9 mouse cellular contexts compared by ENCODE assay signal in the genomic region with DNA sequence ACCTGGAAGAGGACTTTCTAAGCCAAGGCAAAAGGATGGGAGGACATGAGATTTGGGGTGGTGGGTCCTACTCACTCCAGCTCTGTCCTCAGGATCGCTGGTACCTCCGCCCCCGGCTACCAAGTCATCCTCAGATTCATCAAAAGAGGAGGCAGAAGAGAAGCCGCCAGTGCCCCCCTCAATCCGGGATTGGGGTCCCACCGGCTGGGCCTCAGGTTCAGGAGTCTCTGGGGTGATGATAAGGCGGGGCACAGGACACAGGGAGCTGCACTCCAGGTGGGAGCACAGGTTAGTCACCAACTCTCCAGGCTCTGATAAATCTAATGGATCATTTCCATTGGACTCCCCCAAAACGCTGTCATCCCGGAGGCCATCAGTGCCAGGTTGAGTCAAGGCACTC. TPM values are rescaled to one million over a fixed set of nuclear protein-coding genes. Genes with fewer than 3 reads are reported as not detected.
DNase-seq lines count a peak whose midpoint lies in the region; ATAC-seq and TF ChIP-seq lines count a peak whose summit lies in the region.
"Had no signal": no experiment of that assay in that cellular context is flagged by ENCODE, and none has a peak within 500 bp of the region (broad histone marks: within the 10 kb centered on the region; RNA-seq: fewer than 3 reads in every experiment).

No protein-coding gene starts in this region.

- no peak for DNase-seq in heart, postnatal 10 days
- DNase-seq in urinary bladder, postnatal 25 days (ENCODE audit: low spot score): no peak
- no peak for DNase-seq in spleen, postnatal 14 days (ENCODE audit: low spot score in 2 of 2)
- no peak for DNase-seq in right cerebral cortex, adult 2 months (ENCODE audit: low spot score in 2 of 2)
- DNase-seq: spleen, adult 18-20 months had no signal

- peak overlapping the region; percentile 75 for H3K4me2 ChIP-seq in heart, embryonic 11.5 days
- peak overlapping the region; percentile 93 for H3K4me2 ChIP-seq in forebrain, embryonic 13.5 days
- H3K4me2 ChIP-seq in liver, embryonic 15.5 days: peak overlapping the region; percentile 93

- H3K9me3 ChIP-seq in heart, embryonic 11.5 days (replicated peaks; ENCODE audit: control insufficient read depth, low read length): no peaks in the 10 kb centered on the region
- no peaks in the 10 kb centered on the region for H3K9me3 ChIP-seq in E14TG2a.4 (ENCODE audit: low read length)
- no peaks in the 10 kb centered on the region for H3K9me3 ChIP-seq in forebrain, embryonic 13.5 days (replicated peaks)
- H3K9me3 ChIP-seq in liver, embryonic 15.5 days (replicated peaks): no peaks in the 10 kb centered on the region

- H3K36me3 ChIP-seq in heart, embryonic 11.5 days (ENCODE audit: control insufficient read depth, insufficient read depth, low read length): no peaks in the 10 kb centered on the region; the same call in none of the 2 replicates
- H3K36me3 ChIP-seq in E14TG2a.4 (ENCODE audit: insufficient read depth, low read length): peaks cover 27% of the 10 kb centered on the region
- H3K36me3 ChIP-seq in forebrain, embryonic 13.5 days (ENCODE audit: poor library complexity, severe bottlenecking): peaks cover 5% of the 10 kb centered on the region
- no peaks in the 10 kb centered on the region for H3K36me3 ChIP-seq in liver, embryonic 15.5 days (replicated peaks)

- H3K4me1 ChIP-seq in heart, embryonic 11.5 days (ENCODE audit: control insufficient read depth, insufficient read depth, low read length): peaks cover 28% of the 10 kb centered on the region; the same call in 1 of the 2 replicates
- H3K4me1 ChIP-seq in E14TG2a.4 (replicated peaks; ENCODE audit: low read depth, low read length): peaks cover 84% of the 10 kb centered on the region
- peaks cover 56% of the 10 kb centered on the region for H3K4me1 ChIP-seq in forebrain, embryonic 13.5 days
- H3K4me1 ChIP-seq in liver, embryonic 15.5 days (replicated peaks): peaks cover 76% of the 10 kb centered on the region

- intact Hi-C loops in heart, postnatal 10 days (cut with DNase I): no loop called here

- no peaks in the 10 kb centered on the region for H3K27me3 ChIP-seq in heart, embryonic 11.5 days (ENCODE audit: control insufficient read depth, insufficient read depth, low read length)
- H3K27me3 ChIP-seq in E14TG2a.4 (ENCODE audit: insufficient read depth, low read length): peaks cover 5% of the 10 kb centered on the region
- H3K27me3 ChIP-seq in forebrain, embryonic 13.5 days: no peaks in the 10 kb centered on the region
- H3K27me3 ChIP-seq in liver, embryonic 15.5 days: no peaks in the 10 kb centered on the region

- TF ChIP-seq CTCF in E14TG2a.4 (conservative IDR thresholded peaks at IDR 0.05; ENCODE audit: low read length): no peak

- 34% methylated on average over 9 of the region's 9 CpGs for WGBS in heart, embryonic 11.5 days (ENCODE audit: insufficient replicate concordance)
- 28% methylated on average over 9 of the region's 9 CpGs for WGBS in forebrain, embryonic 13.5 days
- WGBS in liver, embryonic 15.5 days (ENCODE audit: insufficient replicate concordance): 44% methylated on average over 9 of the region's 9 CpGs

- H3K27ac ChIP-seq in heart, embryonic 11.5 days (ENCODE audit: low read depth, low read length): no peak overlapping the region
- H3K27ac ChIP-seq in forebrain, embryonic 13.5 days: no peak overlapping the region
- peak overlapping the region; percentile 84 for H3K27ac ChIP-seq in liver, embryonic 15.5 days (replicated peaks)

- no peak for ATAC-seq in heart, embryonic 11.5 days (replicated peaks; ENCODE audit: insufficient number of reproducible peaks, low FRiP score, low TSS enrichment)
- no peak for ATAC-seq in forebrain, embryonic 13.5 days
- ATAC-seq in liver, embryonic 15.5 days (ENCODE audit: insufficient read depth): no peak

- H3K4me3 ChIP-seq in heart, embryonic 11.5 days (ENCODE audit: low read depth, low read length): peak overlapping the region; percentile 69
- H3K4me3 ChIP-seq in E14TG2a.4 (replicated peaks; ENCODE audit: low read length): peak overlapping the region; percentile 95
- peak overlapping the region; percentile 64 for H3K4me3 ChIP-seq in forebrain, embryonic 13.5 days
- peak overlapping the region; percentile 85 for H3K4me3 ChIP-seq in liver, embryonic 15.5 days (replicated peaks)

- peak overlapping the region; percentile 82 for H3K9ac ChIP-seq in heart, embryonic 11.5 days (ENCODE audit: low read depth, low read length)
- peak overlapping the region; percentile 84 for H3K9ac ChIP-seq in forebrain, embryonic 13.5 days
- peak overlapping the region; percentile 81 for H3K9ac ChIP-seq in liver, embryonic 15.5 days

RNA-seq across cellular contexts. Expression of gene Itpkc, which starts 1.2 kb away (rescaled TPM):
- 2.8 and 3.2 TPM in 2 replicates for polyA plus RNA-seq in heart, embryonic 11.5 days (2014; fragmentation: Nextera tagmentation; extraction: Ambion mirVana)
- 1 to 10 TPM; 4.2 to 4.5 TPM for total RNA-seq in heart, postnatal 10 days (2021)
- 4.6 and 5.4 TPM in 2 replicates for polyA plus RNA-seq in forebrain, embryonic 13.5 days (2015; fragmentation: Nextera tagmentation; extraction: Ambion mirVana)
- polyA plus RNA-seq in liver, embryonic 15.5 days (2015; fragmentation: Nextera tagmentation; extraction: Ambion mirVana): 1.7 and 2.1 TPM in 2 replicates

RNA-seq across cellular contexts. Expression of gene Coq8b, which starts 5.5 kb away (rescaled TPM):
- 9.1 and 10.6 TPM in 2 replicates for polyA plus RNA-seq in heart, embryonic 11.5 days (2014; fragmentation: Nextera tagmentation; extraction: Ambion mirVana)
- total RNA-seq in heart, postnatal 10 days (2021): 10 to 100 TPM; 12.8 TPM
- polyA plus RNA-seq in forebrain, embryonic 13.5 days (2015; fragmentation: Nextera tagmentation; extraction: Ambion mirVana): 22.3 and 25.5 TPM in 2 replicates
- 23.8 and 26.5 TPM in 2 replicates for polyA plus RNA-seq in liver, embryonic 15.5 days (2015; fragmentation: Nextera tagmentation; extraction: Ambion mirVana)

RNA-seq across cellular contexts. Expression of gene Numbl, which starts 31.0 kb away (rescaled TPM):
- polyA plus RNA-seq in heart, embryonic 11.5 days (2014; fragmentation: Nextera tagmentation; extraction: Ambion mirVana): 3.4 and 4.6 TPM in 2 replicates
- 10 to 100 TPM; 10.7 to 13.8 TPM for total RNA-seq in heart, postnatal 10 days (2021)
- 31.1 and 32.3 TPM in 2 replicates for polyA plus RNA-seq in forebrain, embryonic 13.5 days (2015; fragmentation: Nextera tagmentation; extraction: Ambion mirVana)
- polyA plus RNA-seq in liver, embryonic 15.5 days (2015; fragmentation: Nextera tagmentation; extraction: Ambion mirVana): 2.0 and 2.6 TPM in 2 replicates

RNA-seq across cellular contexts. Expression of gene Snrpa, which starts 31.2 kb away (rescaled TPM):
- polyA plus RNA-seq in heart, embryonic 11.5 days (2014; fragmentation: Nextera tagmentation; extraction: Ambion mirVana): 191 and 210 TPM in 2 replicates
- total RNA-seq in heart, postnatal 10 days (2021): 10 to 100 TPM; 46.9 to 52.7 TPM
- 269 and 280 TPM in 2 replicates for polyA plus RNA-seq in forebrain, embryonic 13.5 days (2015; fragmentation: Nextera tagmentation; extraction: Ambion mirVana)
- 79.3 and 89.6 TPM in 2 replicates for polyA plus RNA-seq in liver, embryonic 15.5 days (2015; fragmentation: Nextera tagmentation; extraction: Ambion mirVana)

RNA-seq across cellular contexts. Expression of gene BC024978, which starts 31.7 kb away (rescaled TPM):
- 2.3 and 3.5 TPM in 2 replicates for polyA plus RNA-seq in heart, embryonic 11.5 days (2014; fragmentation: Nextera tagmentation; extraction: Ambion mirVana)
- 10 to 100 TPM; 13.6 to 14.1 TPM for total RNA-seq in heart, postnatal 10 days (2021)
- polyA plus RNA-seq in forebrain, embryonic 13.5 days (2015; fragmentation: Nextera tagmentation; extraction: Ambion mirVana): 4.2 and 4.4 TPM in 2 replicates
- polyA plus RNA-seq in liver, embryonic 15.5 days (2015; fragmentation: Nextera tagmentation; extraction: Ambion mirVana): 0.79 and 1.0 TPM in 2 replicates
